Mouse (Mus musculus) hindbrain, embryonic 10.5 days (tissue): ENCODE results near the gene Vps37d. TPM values are rescaled to one million over a fixed set of nuclear protein-coding genes. Genes with fewer than 3 reads are reported as not detected.

ENCODE experiments used
- polyA plus RNA-seq: library from polyadenylated mRNA; unstranded; fragments of >200 nt; fragmentation: Nextera tagmentation; extraction: Ambion mirVana; gene quantifications from 2 replicates; pipeline ENCODE4 v1.2.1, GENCODE M21; 2016

The Vps37d gene
- polyA plus RNA-seq, 1 experiment from 2014 or later = 19.2 TPM

Other genes starting within 250 kb of the Vps37d start
- gene Tmem270, start 171.5 kb downstream of the Vps37d start, polyA plus RNA-seq = not detected in 2 replicates
- gene Cldn13, start 162.7 kb downstream of the Vps37d start, polyA plus RNA-seq = 2.8 and 3.9 TPM in 2 replicates
- gene Mettl27, start 145.9 kb downstream of the Vps37d start, polyA plus RNA-seq = 12.0 and 12.6 TPM in 2 replicates
- gene Cldn4, start 131.3 kb downstream of the Vps37d start, polyA plus RNA-seq = 9.9 and 11.0 TPM in 2 replicates
- 7.9 and 16.3 TPM in 2 replicates for gene Cldn3, start 92.1 kb downstream of the Vps37d start, polyA plus RNA-seq
- 42.2 and 43.6 TPM in 2 replicates for gene Abhd11, start 69.1 kb downstream of the Vps37d start, polyA plus RNA-seq
- 17.0 and 20.5 TPM in 2 replicates for gene Stx1a, start 54.8 kb downstream of the Vps37d start, polyA plus RNA-seq
- 24.5 and 30.4 TPM in 2 replicates for gene Dnajc30, start 14.1 kb downstream of the Vps37d start, polyA plus RNA-seq
- 155 and 160 TPM in 2 replicates for gene Bud23, start 13.3 kb downstream of the Vps37d start, polyA plus RNA-seq
- gene Mlxipl, start 11.6 kb upstream of the Vps37d start, polyA plus RNA-seq = 1.7 and 2.8 TPM in 2 replicates
- gene Tbl2, start 71.4 kb upstream of the Vps37d start, polyA plus RNA-seq = 20.0 and 23.7 TPM in 2 replicates
- gene Bcl7b, start 90.0 kb upstream of the Vps37d start, polyA plus RNA-seq = 45.7 and 46.1 TPM in 2 replicates
- 41.1 and 53.8 TPM in 2 replicates for gene Baz1b, start 109.0 kb upstream of the Vps37d start, polyA plus RNA-seq
- 9.8 and 12.1 TPM in 2 replicates for gene Fzd9, start 173.0 kb upstream of the Vps37d start, polyA plus RNA-seq